Mouse (Mus musculus) heart, adult 2 months (tissue): ENCODE measurements around the gene Tiam1.

Source experiments
- CTCF ChIP-seq: fragments of 200-600 bp; IDR thresholded peaks from 2 replicates; pipeline ENCODE4 v1.8.1; 2022; ENCODE audit warnings: antibody characterized with exemption, mild to moderate bottlenecking, moderate library complexity
- EP300 ChIP-seq: fragments of 200-500 bp; IDR thresholded peaks from 2 replicates; pipeline ENCODE4 v1.6.1; 2011; ENCODE audit warnings: low read depth, low read length, control low read depth; ENCODE audit not compliant: insufficient read depth
- POLR2A ChIP-seq: fragments of 200-500 bp; IDR thresholded peaks from 2 replicates; pipeline ENCODE4 v1.6.1; 2011; ENCODE audit warnings: mild to moderate bottlenecking, low read depth, low read length, control low read depth; ENCODE audit not compliant: insufficient read depth

DNA sequence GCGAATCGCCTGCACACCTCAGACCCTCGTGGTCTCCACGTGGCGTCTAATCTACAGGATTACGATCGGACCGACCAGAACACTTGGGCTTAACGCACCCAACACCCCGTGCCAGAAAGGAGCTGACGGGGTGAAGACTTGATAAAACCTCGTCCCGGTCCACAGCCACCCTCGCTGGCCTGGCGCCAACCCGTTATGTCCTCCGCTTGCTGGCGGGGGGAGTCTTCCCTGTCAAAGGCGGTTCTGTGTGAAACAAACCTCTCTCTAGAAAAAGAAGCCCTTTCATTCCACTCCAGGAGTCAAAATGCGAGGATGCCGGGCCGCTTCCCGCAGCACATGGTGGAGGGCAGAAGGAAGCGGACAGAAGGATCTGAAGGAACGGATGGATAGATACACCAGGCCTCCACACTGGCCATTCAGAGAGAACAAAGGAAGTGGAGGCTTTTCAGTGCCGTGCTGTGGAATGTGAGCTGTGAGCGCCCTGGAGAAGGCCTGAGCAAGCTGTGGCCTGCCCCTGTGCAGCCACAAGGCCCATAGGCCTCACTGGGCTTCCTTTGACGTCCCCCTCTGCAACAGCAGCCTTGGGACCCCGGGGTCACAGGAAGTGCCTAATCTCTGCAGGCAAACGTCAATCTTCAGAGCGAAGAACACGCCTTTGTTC, 131.9 kb downstream of the Tiam1 start:
- TF ChIP-seq CTCF (no peak), EP300 (no peak), POLR2A (no peak)
